Mouse (Mus musculus) forebrain, embryonic 16.5 days (tissue): ENCODE measurements at regions not wholly inside any gene's neighbourhood (a gene's known extent, or its start where the extent isn't known, plus 50 kb on each side); places are given as distances from the start of the nearest gene placed in this dataset.

ENCODE experiments used
- ATAC-seq: fragments of 200-750 bp; cut with Nextera tagmentation; 2 replicates; pipeline ENCODE4 v1.8.0; 2017; ENCODE audit warnings: mild to moderate bottlenecking, moderate library complexity
- H3K27ac ChIP-seq: fragments of 300-500 bp; sonication (generic); 2 replicates; pipeline ENCODE4 v1.5.1; 2014; ENCODE audit warnings: low read length, control low read depth
- H3K27me3 ChIP-seq: fragments of 300-500 bp; sonication (generic); replicated peaks from 2 replicates; pipeline ENCODE4 v1.6.1; 2014; ENCODE audit warnings: low read length; ENCODE audit not compliant: control insufficient read depth, insufficient read depth
- H3K36me3 ChIP-seq: fragments of 300-500 bp; sonication (generic); 2 replicates; pipeline ENCODE4 v1.6.1; 2014; ENCODE audit not compliant: control insufficient read depth, insufficient read depth
- H3K4me1 ChIP-seq: fragments of 300-500 bp; sonication (generic); replicated peaks from 2 replicates; pipeline ENCODE4 v1.6.1; 2014; ENCODE audit warnings: low read length; ENCODE audit not compliant: control insufficient read depth, insufficient read depth
- H3K4me2 ChIP-seq: fragments of 300-500 bp; sonication (generic); 2 replicates; pipeline ENCODE4 v1.6.1; 2014; ENCODE audit warnings: mild to moderate bottlenecking, low read length, control low read depth
- H3K4me3 ChIP-seq: fragments of 300-500 bp; sonication (generic); replicated peaks from 2 replicates; pipeline ENCODE4 v1.5.1; 2014; ENCODE audit warnings: mild to moderate bottlenecking, low read length, control low read depth
- H3K9ac ChIP-seq: fragments of 300-500 bp; sonication (generic); replicated peaks from 2 replicates; pipeline ENCODE4 v1.6.1; 2014; ENCODE audit warnings: low read depth, low read length, control low read depth
- H3K9me3 ChIP-seq: fragments of 300-500 bp; sonication (generic); 2 replicates; pipeline ENCODE4 v1.6.1; 2016; ENCODE audit warnings: low read length; ENCODE audit not compliant: control insufficient read depth
- WGBS: fragments of 180-500 bp; shearing (Covaris S2); extraction: QIAGEN DNeasy Blood & Tissue Kit; methylation state at CpG from one replicate; pipeline ENCODE4 v1.1.7; 2014; 5-methylcytosine and 5-hydroxymethylcytosine counted together

DNA sequence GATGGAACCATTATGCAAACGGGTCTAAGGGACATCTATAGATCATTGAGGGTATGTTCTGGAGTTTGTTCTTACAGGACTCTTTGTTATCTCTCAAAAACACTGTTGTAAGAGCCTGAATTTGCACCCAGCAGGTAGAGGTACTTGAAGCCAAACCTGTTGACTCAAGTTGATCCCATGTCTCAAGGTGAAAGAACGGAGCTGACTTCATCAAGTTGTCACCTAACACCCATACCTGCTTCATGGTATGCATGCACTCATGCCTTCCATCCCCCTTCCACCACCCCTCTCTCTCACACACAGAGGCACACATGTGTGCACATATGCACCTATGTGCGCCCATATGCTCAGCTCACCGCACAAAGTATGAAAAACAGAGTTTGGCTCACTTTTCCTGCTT is 189.0 kb downstream of the Ttll7 start:
- no peaks in the 10 kb centered on the region for H3K9me3 ChIP-seq
- no peak for ATAC-seq
- no peaks in the 10 kb centered on the region for H3K4me1 ChIP-seq
- 92% methylated on average over 4 of the region's 4 CpGs for whole genome bisulfite sequencing
- no peak overlapping the region for H3K27ac ChIP-seq
- H3K9ac ChIP-seq: no peak overlapping the region
- no peak overlapping the region for H3K4me2 ChIP-seq
- H3K36me3 ChIP-seq: no peaks in the 10 kb centered on the region
- H3K4me3 ChIP-seq: no peak overlapping the region
- no peaks in the 10 kb centered on the region for H3K27me3 ChIP-seq

DNA sequence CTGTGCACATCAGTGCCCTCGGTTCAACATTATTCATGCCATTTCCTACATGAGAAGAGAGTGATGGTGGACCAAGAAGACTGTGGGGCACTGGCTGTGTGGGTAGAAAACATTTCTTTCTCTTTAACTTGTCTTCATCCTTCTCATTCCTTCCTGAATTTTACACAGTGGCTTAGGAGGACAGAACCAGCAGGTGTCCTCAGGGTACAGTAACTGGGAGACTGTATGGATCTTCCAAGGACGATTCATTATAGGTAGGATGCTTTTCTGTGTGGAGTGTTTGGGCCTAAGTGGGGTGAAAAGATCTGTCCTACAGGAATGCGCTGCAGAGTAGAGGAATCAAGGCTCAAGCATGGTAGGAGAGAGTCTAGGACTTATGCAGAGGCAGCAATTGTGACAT is 190.7 kb downstream of the Ttll7 start:
- H3K9me3 ChIP-seq: no peaks in the 10 kb centered on the region
- H3K27me3 ChIP-seq: no peaks in the 10 kb centered on the region
- H3K4me3 ChIP-seq: no peak overlapping the region
- no peaks in the 10 kb centered on the region for H3K36me3 ChIP-seq
- H3K4me2 ChIP-seq: no peak overlapping the region
- no peak for ATAC-seq
- H3K4me1 ChIP-seq: no peaks in the 10 kb centered on the region
- WGBS: 85% methylated on average over 3 of the region's 3 CpGs
- no peak overlapping the region for H3K27ac ChIP-seq
- no peak overlapping the region for H3K9ac ChIP-seq

DNA sequence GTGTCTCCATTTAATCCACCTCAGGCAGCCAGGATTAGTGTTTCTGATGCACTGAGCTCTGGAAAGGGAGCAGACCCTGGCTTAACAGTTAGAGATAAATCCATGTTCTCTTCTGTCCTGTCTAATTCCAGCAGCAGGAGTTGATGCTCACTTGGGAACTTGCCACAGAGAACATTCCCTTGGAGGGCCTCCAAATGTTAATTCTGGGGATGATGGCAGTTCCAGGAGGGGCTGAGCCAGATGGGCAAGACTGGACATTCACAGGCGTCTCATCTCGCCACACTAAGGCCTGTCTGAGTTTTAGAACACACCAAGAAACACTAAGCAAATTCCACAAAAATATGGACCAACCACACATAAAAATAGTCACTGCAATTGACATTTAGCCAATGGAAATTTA is 194.5 kb downstream of the Ttll7 start:
- H3K36me3 ChIP-seq: no peaks in the 10 kb centered on the region
- WGBS: 61% methylated on average over 2 of the region's 2 CpGs
- no peaks in the 10 kb centered on the region for H3K4me1 ChIP-seq
- no peak overlapping the region for H3K4me3 ChIP-seq
- H3K4me2 ChIP-seq: no peak overlapping the region
- H3K27ac ChIP-seq: no peak overlapping the region
- no peak for ATAC-seq
- no peaks in the 10 kb centered on the region for H3K27me3 ChIP-seq
- H3K9ac ChIP-seq: no peak overlapping the region
- peaks cover 6% of the 10 kb centered on the region; the same call in 1 of the 2 replicates for H3K9me3 ChIP-seq

DNA sequence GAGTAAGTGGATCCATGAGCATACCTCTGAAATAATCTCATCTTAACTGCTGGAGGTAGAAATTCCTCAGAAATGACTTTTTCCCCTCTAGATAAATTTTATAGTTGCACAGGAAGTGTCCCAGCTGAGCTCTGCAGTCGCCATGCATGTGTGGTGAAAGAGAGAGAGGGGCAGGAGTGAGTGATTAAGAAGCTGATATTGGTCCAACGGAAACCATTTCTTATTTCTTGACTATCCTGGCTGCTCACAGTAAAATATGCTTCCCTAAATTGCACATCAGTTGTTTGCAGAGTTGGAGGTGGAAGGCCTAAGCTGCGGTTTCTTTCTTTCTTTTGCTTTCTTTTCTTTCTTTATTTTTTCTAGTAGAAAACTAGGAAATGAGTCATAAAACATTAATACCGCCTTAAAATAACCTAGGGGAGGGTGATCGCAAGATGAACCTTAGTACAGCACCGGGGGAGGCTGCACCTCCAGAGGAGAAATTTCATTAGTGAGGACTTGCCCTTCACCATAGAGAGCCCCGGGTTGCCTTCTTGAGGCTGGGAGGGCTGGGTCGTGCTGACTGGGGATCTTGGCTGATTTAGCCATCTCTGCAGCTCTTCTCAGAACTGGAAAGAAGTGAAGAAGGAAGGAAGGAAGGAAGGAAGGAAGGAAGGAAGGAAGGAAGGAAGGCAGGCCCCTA is 202.1 kb downstream of the Ttll7 start:
- Histone ChIP-seq H3K27ac (no peak overlapping the region), H3K9me3 (peaks cover 6% of the 10 kb centered on the region; the same call in 1 of the 2 replicates), H3K4me1 (no peaks in the 10 kb centered on the region), H3K4me2 (no peak overlapping the region), H3K27me3 (no peaks in the 10 kb centered on the region), H3K36me3 (no peaks in the 10 kb centered on the region), H3K9ac (no peak overlapping the region), H3K4me3 (no peak overlapping the region)
- ATAC-seq: no peak
- 87% methylated on average over 8 of the region's 8 CpGs for WGBS

DNA sequence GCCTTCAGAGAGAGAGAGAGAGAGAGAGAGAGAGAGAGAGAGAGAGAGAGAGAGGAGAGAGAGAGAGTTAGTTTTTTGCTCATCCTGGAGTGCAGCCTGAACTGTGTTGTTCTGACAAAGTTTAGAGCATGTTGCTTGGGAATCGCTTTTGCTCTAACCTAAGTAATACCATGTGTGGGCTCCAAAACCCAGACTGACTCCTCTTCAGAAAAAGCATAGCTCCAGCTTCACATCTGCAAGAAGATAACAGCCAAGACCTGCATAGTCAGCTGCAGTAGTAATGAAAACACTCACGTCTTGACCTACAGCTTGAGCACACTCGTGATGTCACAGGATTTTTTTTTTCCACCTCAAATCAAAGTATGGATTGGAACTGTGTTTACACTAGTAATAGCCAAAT is 205.7 kb downstream of the Ttll7 start:
- H3K27me3 ChIP-seq: no peaks in the 10 kb centered on the region
- no peaks in the 10 kb centered on the region for H3K4me1 ChIP-seq
- WGBS: 88% methylated on average over 3 of the region's 3 CpGs
- H3K4me3 ChIP-seq: no peak overlapping the region
- ATAC-seq: no peak
- no peak overlapping the region for H3K9ac ChIP-seq
- no peaks in the 10 kb centered on the region for H3K9me3 ChIP-seq
- no peak overlapping the region for H3K4me2 ChIP-seq
- H3K36me3 ChIP-seq: no peaks in the 10 kb centered on the region
- no peak overlapping the region for H3K27ac ChIP-seq

DNA sequence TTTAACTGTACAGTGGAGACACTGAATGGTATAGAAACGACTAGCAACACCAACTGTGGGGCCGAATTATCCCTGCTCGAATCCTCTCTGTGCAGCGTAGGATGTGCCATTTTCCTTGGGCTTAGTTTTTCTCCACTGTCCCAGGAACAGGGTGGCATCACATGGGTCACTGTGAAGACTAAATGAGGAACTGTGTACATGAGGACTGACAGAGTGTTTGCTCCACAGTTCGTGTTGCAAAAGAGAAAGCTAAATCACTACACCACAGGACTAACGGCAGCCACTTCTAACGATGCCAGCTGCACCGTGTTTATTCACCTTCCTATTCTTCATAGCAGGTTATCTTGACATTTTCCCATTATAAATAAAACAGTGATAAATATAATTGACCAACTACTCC is 208.5 kb downstream of the Ttll7 start:
- Histone ChIP-seq H3K36me3 (no peaks in the 10 kb centered on the region), H3K4me2 (no peak overlapping the region), H3K4me1 (peaks cover 14% of the 10 kb centered on the region), H3K27ac (no peak overlapping the region), H3K9me3 (no peaks in the 10 kb centered on the region), H3K27me3 (no peaks in the 10 kb centered on the region), H3K9ac (no peak overlapping the region), H3K4me3 (no peak overlapping the region)
- WGBS: 65% methylated on average over 8 of the region's 8 CpGs
- no peak for ATAC-seq

DNA sequence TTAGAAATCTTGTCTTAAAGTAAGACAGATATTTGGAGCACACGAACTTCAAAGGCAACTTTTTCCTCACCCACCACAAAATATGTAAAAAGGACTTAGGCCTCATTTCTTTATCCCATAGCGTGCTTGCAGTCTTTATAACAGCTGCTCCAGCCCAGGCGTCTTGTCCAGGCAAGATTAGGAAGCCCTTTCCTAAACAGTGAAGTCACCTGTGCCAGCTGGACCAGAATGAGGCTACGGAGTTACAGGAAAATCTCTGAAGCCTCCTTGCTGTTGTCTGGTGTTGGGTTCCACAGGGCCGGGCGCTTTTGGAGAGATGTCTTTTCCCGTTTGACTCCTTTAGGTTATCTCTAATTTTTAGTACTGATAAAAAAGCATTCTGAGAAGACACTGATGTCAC is 210.3 kb downstream of the Ttll7 start:
- no peak overlapping the region for H3K9ac ChIP-seq
- ATAC-seq: no peak
- peaks cover 14% of the 10 kb centered on the region for H3K4me1 ChIP-seq
- no peak overlapping the region for H3K4me3 ChIP-seq
- no peak overlapping the region for H3K4me2 ChIP-seq
- 75% methylated on average over 7 of the region's 7 CpGs for WGBS
- H3K9me3 ChIP-seq: no peaks in the 10 kb centered on the region
- H3K36me3 ChIP-seq: no peaks in the 10 kb centered on the region
- H3K27me3 ChIP-seq: no peaks in the 10 kb centered on the region
- no peak overlapping the region for H3K27ac ChIP-seq

DNA sequence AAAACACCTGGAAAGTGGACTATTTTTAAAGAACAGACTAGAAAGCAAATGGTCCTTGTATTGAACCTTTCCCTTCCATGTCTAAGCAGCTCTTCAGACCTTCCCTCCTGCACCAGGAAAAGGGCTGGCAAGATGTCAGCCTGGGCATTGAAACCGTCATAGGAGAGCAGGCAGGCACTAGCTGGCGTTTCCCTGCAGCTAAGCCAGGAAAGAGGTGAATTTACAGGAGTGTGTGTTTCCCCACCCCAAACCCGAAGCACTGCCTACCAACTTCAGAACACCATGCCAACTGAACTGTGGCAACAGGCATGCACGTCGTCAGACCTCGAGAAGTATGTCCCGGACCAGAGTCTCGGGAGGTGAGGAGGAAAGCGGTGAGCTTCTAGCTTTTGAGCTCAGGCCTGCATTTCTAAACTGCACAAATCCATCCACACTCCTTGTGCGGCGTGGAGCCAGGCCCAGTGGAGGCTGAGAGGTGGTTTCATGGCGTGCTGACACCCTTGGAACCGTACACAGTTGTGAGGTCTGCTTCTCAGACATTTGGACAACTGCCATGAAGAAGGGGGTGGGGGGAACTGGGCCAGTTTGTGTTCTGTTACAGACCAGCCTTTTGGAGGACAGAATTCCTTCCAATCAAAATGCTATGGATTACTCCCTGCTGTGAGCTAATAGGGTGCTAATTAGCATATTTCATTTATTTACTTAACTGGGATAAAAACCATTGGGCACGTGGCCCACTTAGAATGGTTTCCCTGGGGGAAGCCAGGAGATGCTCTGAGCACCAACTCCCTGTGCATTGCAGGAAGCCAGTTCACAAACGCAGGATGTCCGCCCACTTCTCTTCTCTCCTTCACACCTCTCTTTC is 211.6 kb downstream of the Ttll7 start:
- peak; percentile 98 for ATAC-seq
- Histone ChIP-seq H3K27ac (peak overlapping the region; percentile 68), H3K4me1 (peaks cover 14% of the 10 kb centered on the region), H3K4me2 (peak overlapping the region; percentile 1), H3K4me3 (no peak overlapping the region), H3K9me3 (no peaks in the 10 kb centered on the region), H3K27me3 (no peaks in the 10 kb centered on the region), H3K36me3 (no peaks in the 10 kb centered on the region), H3K9ac (no peak overlapping the region)
- WGBS: 20% methylated on average over 16 of the region's 16 CpGs

DNA sequence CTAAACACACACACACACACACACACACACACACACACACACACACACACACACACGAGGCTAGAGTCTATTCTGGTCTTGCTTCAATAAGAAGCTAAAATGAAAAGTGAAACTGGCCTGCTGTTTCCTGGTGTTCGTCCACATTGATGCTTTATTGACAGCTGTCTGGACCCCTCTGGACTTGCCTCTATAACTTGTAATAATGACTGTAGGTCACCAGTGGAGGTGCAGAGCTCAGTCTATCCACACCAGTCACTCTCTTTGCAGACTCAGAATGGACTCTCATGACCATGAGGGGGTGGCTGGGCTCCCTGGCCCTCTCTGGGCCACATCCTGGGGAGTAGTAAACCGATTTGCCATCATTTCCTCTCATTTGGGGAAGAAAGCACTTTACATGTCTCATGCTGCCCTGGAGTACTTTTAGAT is 212.3 kb downstream of the Ttll7 start:
- no peak overlapping the region for H3K4me3 ChIP-seq
- 17% methylated on average over 3 of the region's 3 CpGs for WGBS
- ATAC-seq: peak; percentile 17; the same call in 1 of the 2 replicates
- H3K4me1 ChIP-seq: peaks cover 14% of the 10 kb centered on the region
- H3K27me3 ChIP-seq: no peaks in the 10 kb centered on the region
- no peaks in the 10 kb centered on the region for H3K36me3 ChIP-seq
- peak overlapping the region; percentile 48; the same call in 1 of the 2 replicates for H3K27ac ChIP-seq
- 0 out of 2 replicates have a peak overlapping the region, but pooled peaks have one; percentile 1 for H3K4me2 ChIP-seq
- no peak overlapping the region for H3K9ac ChIP-seq
- H3K9me3 ChIP-seq: no peaks in the 10 kb centered on the region
